Mouse (Mus musculus) common myeloid progenitor, adult 5-6 weeks (primary cell): ENCODE measurements around the gene Stk38. TPM values are rescaled to one million over a fixed set of nuclear protein-coding genes. Genes with fewer than 3 reads are reported as not detected.
"Not testable (repeated sequence)": the region's sequence is repeated elsewhere in the genome, so short reads cannot be mapped to it uniquely, and the experiment has no call there.

Experiments used
- ATAC-seq: replicated peaks from 2 replicates; pipeline ENCODE4 v1.8.0; 2016; ENCODE audit warnings: low read depth, mild to moderate bottlenecking, moderate TSS enrichment, inconsistent platforms; ENCODE audit not compliant: poor library complexity, severe bottlenecking
- total RNA-seq: library from RNA; stranded (forward); fragments of 200-1000, 187-1606 nt; gene quantifications from 2 replicates; pipeline ENCODE4 v1.2.3, GENCODE M21; 2017

Gene Stk38
- total RNA-seq, 1 experiment from 2014 or later: 94.7 TPM

- ATAC-seq: peak; percentile 68; the same call in 1 of the 2 replicates
Measured at GRCm38 (mm10) chr17:29015638-29016037, 7.8 kb upstream of the Stk38 start.

DNA sequence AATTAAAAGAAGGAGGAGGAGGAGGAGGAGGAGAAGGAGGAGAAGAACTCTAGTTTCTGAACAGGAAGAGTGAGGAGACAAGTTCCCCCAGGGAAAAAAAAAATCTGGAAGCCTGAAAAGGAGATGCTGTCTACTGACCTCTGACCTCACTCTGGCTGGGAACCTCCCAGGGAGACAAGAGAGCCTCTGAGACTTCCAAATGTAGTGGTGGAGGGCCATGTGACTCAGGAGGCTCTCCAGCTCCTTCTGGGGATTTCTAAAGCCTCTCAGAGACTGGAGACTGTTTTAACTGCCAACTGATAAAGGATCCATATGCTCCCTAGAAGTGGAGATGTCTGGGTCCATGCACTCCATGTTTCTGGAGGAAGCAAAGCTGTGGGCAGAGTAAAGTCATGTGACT lies 6.4 kb upstream of the Stk38 start:
- no peak for ATAC-seq

DNA sequence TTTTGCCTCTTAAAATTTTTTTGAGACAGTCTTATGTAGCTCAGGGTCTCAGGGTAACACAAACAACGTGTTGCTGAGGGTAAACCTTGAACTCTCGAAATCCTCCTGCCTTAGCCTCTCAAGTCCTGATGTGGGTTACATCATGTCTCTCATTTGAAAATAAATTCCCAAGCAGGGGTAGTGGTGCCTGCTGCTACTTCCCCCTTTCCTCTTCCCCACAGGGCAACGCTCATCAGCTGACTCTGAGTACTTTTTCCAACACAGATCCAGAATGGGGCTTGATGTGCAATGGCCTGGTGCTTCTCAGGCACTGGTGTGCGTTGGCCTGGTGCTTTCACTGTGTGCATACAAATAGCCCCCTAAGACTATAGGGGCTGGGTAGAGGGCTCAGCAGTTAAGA lies 1.4 kb upstream of the Stk38 start:
- ATAC-seq: peak; percentile 13; the same call in 1 of the 2 replicates

DNA sequence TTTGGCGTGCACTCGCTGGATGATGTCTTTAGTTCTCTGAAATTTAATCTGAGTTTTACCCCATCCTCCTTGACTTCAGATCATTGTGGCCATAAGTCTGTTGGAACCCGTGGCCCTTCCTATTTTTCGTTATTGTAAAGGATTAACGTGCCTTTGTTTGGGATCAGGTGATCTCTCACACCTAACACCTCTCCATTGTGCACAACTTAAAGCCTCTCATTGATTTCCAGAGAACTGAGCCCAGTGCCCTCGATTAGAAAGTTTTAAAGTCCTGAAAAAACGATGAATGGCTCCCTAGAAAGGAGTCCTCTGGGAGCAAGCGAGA lies 493 bp upstream of the Stk38 start:
- ATAC-seq: no peak

- peak; percentile 7; the same call in 1 of the 2 replicates for ATAC-seq
Measured at GRCm38 (mm10) chr17:29007243-29007640, 553 bp downstream of the Stk38 start.

DNA sequence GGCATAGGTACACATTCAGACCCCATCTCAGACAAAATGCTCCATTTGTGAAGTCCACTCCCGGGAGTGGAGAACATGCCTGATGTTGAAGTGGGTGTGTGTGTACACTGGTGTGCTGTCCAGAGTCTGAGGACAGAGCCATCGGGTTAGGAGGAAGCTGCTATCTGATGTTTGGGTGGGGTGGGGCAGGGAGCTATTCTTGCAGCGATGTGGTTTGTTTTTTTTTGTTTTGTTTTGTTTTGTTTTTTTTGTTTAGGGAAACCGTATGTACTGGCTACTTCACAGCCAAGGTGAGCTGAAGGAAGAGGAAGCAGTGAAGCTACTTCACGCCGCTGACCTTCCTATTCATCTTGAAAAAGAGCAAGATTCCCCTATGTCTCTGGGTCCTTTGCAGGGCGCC lies 983 bp downstream of the Stk38 start:
- no peak for ATAC-seq

GRCm38 (mm10) chr17:29005002-29005401 lies 2.8 kb downstream of the Stk38 start:
- ATAC-seq: no peak

GRCm38 (mm10) chr17:29003740-29004139 lies 4.1 kb downstream of the Stk38 start:
- no peak for ATAC-seq

DNA sequence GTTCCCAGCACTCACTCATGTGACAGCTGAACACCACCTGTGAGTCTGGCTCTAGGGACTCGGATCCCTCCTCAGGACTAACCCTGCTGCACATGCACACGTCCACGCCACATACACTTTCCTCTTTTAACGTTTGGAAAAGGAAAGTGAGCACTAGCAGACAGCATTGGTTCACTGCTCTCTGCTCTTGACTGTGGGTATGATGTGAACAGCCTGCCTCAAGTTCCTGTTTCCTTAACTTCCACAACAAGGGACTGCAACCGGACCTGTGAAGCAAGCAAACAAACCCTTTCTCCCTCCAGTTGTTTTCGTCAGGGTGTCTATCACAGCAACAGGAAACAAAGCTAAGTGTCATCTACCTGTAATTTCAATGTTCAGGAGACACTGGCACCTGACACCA lies 7.3 kb downstream of the Stk38 start:
- no peak for ATAC-seq

- ATAC-seq: no peak
Measured at GRCm38 (mm10) chr17:28994615-28995014, 13.2 kb downstream of the Stk38 start.

DNA sequence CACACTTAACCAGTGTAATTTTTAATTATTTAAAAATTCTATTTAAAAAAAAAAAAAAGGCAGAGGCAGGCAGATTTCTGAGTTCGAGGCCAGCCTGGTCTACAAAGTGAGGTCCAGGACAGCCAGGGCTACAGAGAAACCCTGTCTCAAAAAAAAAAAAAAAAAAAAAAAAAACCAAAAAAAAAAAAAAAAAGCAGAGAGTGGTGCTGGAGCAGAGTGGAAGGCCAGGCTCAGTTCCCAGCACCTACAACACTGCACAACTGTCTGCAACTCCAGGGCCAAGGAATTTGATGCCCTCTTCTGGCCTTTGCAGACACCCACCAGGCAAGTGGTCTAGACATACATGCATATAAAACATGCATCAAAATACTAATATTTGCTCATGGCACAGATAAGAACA lies 14.8 kb downstream of the Stk38 start:
- not testable (repeated sequence) for ATAC-seq

DNA sequence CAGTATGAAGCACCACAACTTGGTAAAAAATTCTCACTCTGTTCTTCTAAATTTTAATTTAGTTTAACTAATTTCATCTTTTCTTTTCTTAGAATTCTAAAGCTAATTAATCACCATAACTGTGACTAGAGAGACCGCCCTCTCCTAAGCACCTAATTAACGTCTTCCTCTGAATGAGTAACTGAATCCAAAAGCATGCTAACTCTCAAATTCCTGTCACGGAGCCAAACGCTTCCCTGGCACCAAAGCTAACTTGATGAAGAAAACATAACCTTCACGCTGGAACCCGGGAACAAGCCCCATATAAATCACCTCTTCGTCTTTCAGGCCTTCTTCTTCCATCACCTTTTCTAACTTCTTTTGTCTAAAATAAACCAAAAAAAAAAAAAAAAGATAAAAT lies 15.7 kb downstream of the Stk38 start:
- no peak for ATAC-seq

DNA sequence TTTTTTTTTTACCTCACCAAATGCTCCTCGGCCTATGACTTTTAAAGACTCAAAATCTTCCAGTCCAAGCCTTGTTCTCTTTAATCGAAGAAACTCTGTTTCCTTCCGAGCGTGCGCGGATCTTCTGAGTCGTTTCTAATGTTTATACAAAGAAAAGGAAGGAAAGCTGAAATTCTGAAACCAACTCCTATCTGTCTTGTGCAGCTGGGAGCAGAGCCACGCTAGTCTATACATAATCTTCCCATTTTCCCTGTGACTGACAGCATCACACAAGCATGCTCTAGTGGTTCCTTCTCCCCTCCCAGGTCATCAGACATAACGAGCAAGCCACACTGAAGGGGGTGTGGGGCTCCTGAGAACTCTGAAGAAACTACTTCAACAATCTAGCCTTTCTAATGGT lies 16.5 kb downstream of the Stk38 start:
- ATAC-seq: 0 out of 2 replicates have a peak, but pooled peaks have one; percentile 36

GRCm38 (mm10) chr17:28990060-28990459 lies 17.7 kb downstream of the Stk38 start:
- no peak for ATAC-seq

- no peak for ATAC-seq
Measured at GRCm38 (mm10) chr17:28988996-28989395, 18.8 kb downstream of the Stk38 start.

GRCm38 (mm10) chr17:28988291-28988690 lies 19.5 kb downstream of the Stk38 start:
- ATAC-seq: no peak

- peak; percentile 71 for ATAC-seq
Measured at GRCm38 (mm10) chr17:28987713-28988112, 20.1 kb downstream of the Stk38 start.

DNA sequence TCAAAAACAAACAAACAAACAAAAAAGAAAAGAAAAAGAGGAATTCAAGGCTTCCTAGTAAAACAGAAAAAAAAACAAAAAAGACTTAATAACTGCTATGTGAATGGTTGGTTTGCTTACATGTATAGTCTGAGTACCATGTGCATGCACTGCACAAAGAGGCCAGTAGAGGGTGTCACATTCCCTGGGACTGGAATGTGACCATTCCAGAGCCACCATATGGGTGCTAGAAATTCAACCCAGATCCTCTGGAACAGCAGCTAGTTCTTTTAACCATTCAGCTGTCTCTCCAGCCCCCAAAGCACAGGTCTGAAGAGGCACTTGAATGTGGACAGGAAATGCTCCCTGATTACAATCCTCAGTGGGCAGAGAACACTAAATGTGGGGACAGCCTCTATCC lies 21.0 kb downstream of the Stk38 start:
- ATAC-seq: no peak

GRCm38 (mm10) chr17:28984724-28985420 lies 22.9 kb downstream of the Stk38 start:
- ATAC-seq: no peak

DNA sequence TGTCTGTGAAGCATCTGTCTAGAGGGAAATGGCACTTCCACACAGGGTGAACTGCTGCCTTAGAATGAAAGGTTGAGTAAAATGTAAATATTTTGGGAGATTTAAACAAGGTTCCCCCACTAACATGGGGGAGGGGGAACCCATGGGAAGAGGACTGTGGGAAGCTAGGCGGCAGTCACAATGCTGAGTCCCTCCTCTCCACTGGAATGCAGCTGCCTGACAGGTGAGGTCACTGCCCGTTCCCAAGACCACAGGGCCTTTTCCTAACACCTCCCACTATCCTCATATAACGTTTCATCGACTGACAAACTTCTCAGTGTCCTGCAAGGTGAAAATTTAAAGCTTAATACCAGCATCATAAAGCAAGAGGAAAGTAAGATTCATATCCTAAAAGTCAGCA lies 25.2 kb downstream of the Stk38 start:
- no peak for ATAC-seq

GRCm38 (mm10) chr17:28981081-28981480 lies 26.7 kb downstream of the Stk38 start:
- ATAC-seq: no peak

GRCm38 (mm10) chr17:28979091-28979490 lies 28.7 kb downstream of the Stk38 start:
- ATAC-seq: no peak
